Mouse (Mus musculus) spleen, postnatal 4 days (tissue): ENCODE data around the gene Adgrb3.

Experiments
- DNase-seq, 2 experiments: peaks; one replicate each; pipeline ENCODE4 v3.0.0; 2022; ENCODE audit warnings: low spot score in 2 of 2

The Adgrb3 gene

GRCm38 (mm10) chr1:25310066-25310465 lies 519.4 kb downstream of the Adgrb3 start:
- no peak for DNase-seq

GRCm38 (mm10) chr1:25281471-25281870 lies 548.0 kb downstream of the Adgrb3 start:
- no peak for DNase-seq

- DNase-seq: no peak
These were observed 578.9 kb downstream of the Adgrb3 start for GRCm38 (mm10) chr1:25250562-25250961.

- DNase-seq: no peak
These were observed 587.1 kb downstream of the Adgrb3 start for GRCm38 (mm10) chr1:25242436-25242835.

- DNase-seq: no peak
These were observed 600.2 kb downstream of the Adgrb3 start for GRCm38 (mm10) chr1:25229245-25229750.

GRCm38 (mm10) chr1:25228381-25229244 lies 600.9 kb downstream of the Adgrb3 start:
- DNase-seq: peak; percentile 19 to 64

- no peak for DNase-seq
These were observed 601.6 kb downstream of the Adgrb3 start for GRCm38 (mm10) chr1:25227880-25228279.

- no peak for DNase-seq
These were observed 624.9 kb downstream of the Adgrb3 start for GRCm38 (mm10) chr1:25204636-25205035.

- DNase-seq: no peak
These were observed 630.1 kb downstream of the Adgrb3 start for GRCm38 (mm10) chr1:25199392-25199791.

- DNase-seq: no peak
These were observed 637.5 kb downstream of the Adgrb3 start for GRCm38 (mm10) chr1:25191986-25192385.

GRCm38 (mm10) chr1:25189261-25189660 lies 640.2 kb downstream of the Adgrb3 start:
- DNase-seq: no peak

- no peak for DNase-seq
These were observed 643.6 kb downstream of the Adgrb3 start for GRCm38 (mm10) chr1:25185909-25186308.

- DNase-seq: no peak
These were observed 647.6 kb downstream of the Adgrb3 start for GRCm38 (mm10) chr1:25181881-25182280.

GRCm38 (mm10) chr1:25180615-25181014 lies 648.9 kb downstream of the Adgrb3 start:
- DNase-seq: no peak

GRCm38 (mm10) chr1:25179860-25180582 lies 649.5 kb downstream of the Adgrb3 start:
- no peak for DNase-seq

- no peak for DNase-seq
These were observed 651.0 kb downstream of the Adgrb3 start for GRCm38 (mm10) chr1:25178347-25179130.

- no peak for DNase-seq
These were observed 662.4 kb downstream of the Adgrb3 start for GRCm38 (mm10) chr1:25167120-25167519.

GRCm38 (mm10) chr1:25166036-25166796 lies 663.3 kb downstream of the Adgrb3 start:
- DNase-seq: no peak

- no peak for DNase-seq
These were observed 665.9 kb downstream of the Adgrb3 start for GRCm38 (mm10) chr1:25163561-25163960.

GRCm38 (mm10) chr1:25146206-25146605 lies 683.3 kb downstream of the Adgrb3 start:
- no peak for DNase-seq

GRCm38 (mm10) chr1:25132150-25132824 lies 697.2 kb downstream of the Adgrb3 start:
- DNase-seq: no peak
